Mouse (Mus musculus) forebrain, embryonic 13.5 days (tissue): ENCODE measurements around the gene Borcs5. TPM values are rescaled to one million over a fixed set of nuclear protein-coding genes. Genes with fewer than 3 reads are reported as not detected.

Experiments used
- ATAC-seq: fragments of 200-750 bp; cut with Nextera tagmentation; 2 replicates; pipeline ENCODE4 v1.8.0; 2017
- H3K27ac ChIP-seq: fragments of 300-500 bp; sonication (generic); 2 replicates; pipeline ENCODE4 v1.5.1; 2015; ENCODE audit warnings: inconsistent platforms, mild to moderate bottlenecking, moderate library complexity
- H3K27me3 ChIP-seq: fragments of 300-500 bp; sonication (generic); 2 replicates; pipeline ENCODE4 v1.6.1; 2015; ENCODE audit warnings: mild to moderate bottlenecking, inconsistent platforms
- H3K36me3 ChIP-seq: fragments of 300-500 bp; sonication (generic); 2 replicates; pipeline ENCODE4 v1.6.1; 2015; ENCODE audit warnings: mild to moderate bottlenecking, inconsistent platforms; ENCODE audit not compliant: poor library complexity, severe bottlenecking
- H3K4me1 ChIP-seq: fragments of 300-500 bp; sonication (generic); 2 replicates; pipeline ENCODE4 v1.6.1; 2015; ENCODE audit warnings: inconsistent platforms
- H3K4me2 ChIP-seq: fragments of 300-500 bp; sonication (generic); 2 replicates; pipeline ENCODE4 v1.6.1; 2015; ENCODE audit warnings: inconsistent platforms, mild to moderate bottlenecking, moderate library complexity
- H3K4me3 ChIP-seq: fragments of 300-500 bp; sonication (generic); 2 replicates; pipeline ENCODE4 v1.5.1; 2015; ENCODE audit warnings: mild to moderate bottlenecking, inconsistent platforms
- H3K9ac ChIP-seq: fragments of 300-500 bp; sonication (generic); 2 replicates; pipeline ENCODE4 v1.6.1; 2015; ENCODE audit warnings: mild to moderate bottlenecking, inconsistent platforms
- H3K9me3 ChIP-seq: fragments of 300-500 bp; sonication (generic); replicated peaks from 2 replicates; pipeline ENCODE4 v1.6.1; 2016; ENCODE audit warnings: inconsistent platforms
- WGBS: fragments of 180-500 bp; shearing (Covaris S2); methylation state at CpG from one replicate; pipeline ENCODE4 v1.1.7; 2015; 5-methylcytosine and 5-hydroxymethylcytosine counted together
- polyA plus RNA-seq: library from polyadenylated mRNA; unstranded; fragments of >200 nt; fragmentation: Nextera tagmentation; extraction: Ambion mirVana; gene quantifications from 2 replicates; pipeline ENCODE4 v1.2.1, GENCODE M21; 2015

Gene Borcs5
- polyA plus RNA-seq, 1 experiment from 2014 or later = 40.2 TPM

DNA sequence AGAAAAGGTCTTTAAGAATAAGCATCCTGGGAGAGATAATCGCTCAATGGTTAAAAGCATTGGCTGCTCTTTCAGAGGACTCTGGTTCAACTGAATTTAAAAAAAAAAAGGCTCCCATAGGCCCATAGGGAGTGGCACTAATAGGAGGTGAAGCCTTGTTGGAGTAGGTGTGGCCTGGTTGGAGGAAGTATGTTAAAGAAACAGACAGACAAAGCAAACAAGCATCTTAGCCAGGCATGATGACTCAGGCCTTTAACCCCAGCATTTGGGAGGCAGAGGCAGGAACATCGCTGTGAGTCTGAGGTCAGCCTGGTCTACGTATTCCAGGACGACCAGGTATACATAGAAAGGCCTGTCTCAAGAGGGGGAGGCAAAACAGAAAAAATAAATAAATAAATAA lies 114.1 kb downstream of the Borcs5 start:
- Histone ChIP-seq H3K9ac (no peak overlapping the region), H3K4me3 (no peak overlapping the region), H3K4me1 (no peaks in the 10 kb centered on the region), H3K36me3 (peaks cover 21% of the 10 kb centered on the region), H3K27me3 (no peaks in the 10 kb centered on the region), H3K4me2 (no peak overlapping the region), H3K9me3 (no peaks in the 10 kb centered on the region), H3K27ac (no peak overlapping the region)
- no peak for ATAC-seq
- WGBS = 94% methylated on average over 4 of the region's 4 CpGs

DNA sequence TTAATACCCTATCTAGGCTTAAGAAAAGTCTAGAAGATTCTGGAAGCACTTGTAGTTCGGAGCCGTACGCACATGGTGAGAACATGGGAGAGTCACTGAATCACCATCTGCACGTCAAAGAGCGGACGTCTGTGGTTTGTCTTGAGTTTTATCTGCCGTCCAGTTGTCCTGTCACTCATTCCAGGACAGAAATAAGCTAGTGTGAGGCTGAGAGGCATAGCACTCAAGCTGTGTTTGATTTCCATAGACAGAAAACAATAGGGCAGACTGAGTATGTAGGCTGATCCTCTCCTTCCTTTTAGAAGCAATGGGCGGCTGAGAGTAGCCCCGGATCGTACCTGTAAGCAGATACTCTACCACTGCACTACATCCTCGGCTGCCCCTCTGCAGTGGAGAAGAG lies 114.5 kb downstream of the Borcs5 start:
- no peaks in the 10 kb centered on the region for H3K4me1 ChIP-seq
- ATAC-seq = no peak
- no peaks in the 10 kb centered on the region for H3K9me3 ChIP-seq
- H3K27ac ChIP-seq = no peak overlapping the region
- no peaks in the 10 kb centered on the region for H3K27me3 ChIP-seq
- no peak overlapping the region for H3K9ac ChIP-seq
- H3K36me3 ChIP-seq = peaks cover 21% of the 10 kb centered on the region
- WGBS = 91% methylated on average over 11 of the region's 11 CpGs
- no peak overlapping the region for H3K4me2 ChIP-seq
- no peak overlapping the region for H3K4me3 ChIP-seq

DNA sequence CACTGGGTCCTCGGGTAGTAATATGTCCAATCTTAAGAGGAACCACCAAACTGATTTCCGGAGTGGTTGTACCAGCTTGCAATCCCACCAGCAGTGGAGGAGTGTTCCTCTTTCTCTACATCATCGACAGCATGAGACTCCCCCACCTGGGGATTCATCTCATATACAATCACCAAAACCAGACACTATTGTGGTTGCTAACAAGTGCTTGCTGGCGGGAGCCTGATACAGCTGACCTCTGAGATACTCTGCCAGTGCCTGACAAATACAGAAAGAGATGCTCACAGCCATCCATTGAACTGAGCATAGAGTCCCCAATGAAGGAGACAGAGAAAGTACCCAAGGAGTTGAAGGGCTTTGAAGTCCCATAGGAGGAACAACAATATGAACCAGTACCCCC lies 116.7 kb downstream of the Borcs5 start:
- no peaks in the 10 kb centered on the region for H3K9me3 ChIP-seq
- 97% methylated on average over 4 of the region's 4 CpGs for WGBS
- H3K27me3 ChIP-seq = no peaks in the 10 kb centered on the region
- ATAC-seq = no peak
- H3K27ac ChIP-seq = no peak overlapping the region
- H3K4me3 ChIP-seq = no peak overlapping the region
- peaks cover 7% of the 10 kb centered on the region for H3K4me1 ChIP-seq
- no peak overlapping the region for H3K4me2 ChIP-seq
- H3K9ac ChIP-seq = no peak overlapping the region
- H3K36me3 ChIP-seq = peaks cover 21% of the 10 kb centered on the region

Other genes with a start within 250 kb of the Borcs5 start
- not detected in 2 replicates for gene Bcl2l14, start 243.2 kb upstream of the Borcs5 start, polyA plus RNA-seq
- gene Lrp6, start 72.5 kb upstream of the Borcs5 start, polyA plus RNA-seq = 22.5 and 26.6 TPM in 2 replicates
- gene Mansc1, start 7.0 kb upstream of the Borcs5 start, polyA plus RNA-seq = 0.77 and 0.89 TPM in 2 replicates
- 13.8 and 15.4 TPM in 2 replicates for gene Dusp16, start 153.1 kb downstream of the Borcs5 start, polyA plus RNA-seq
- gene Crebl2, start 190.6 kb downstream of the Borcs5 start, polyA plus RNA-seq = 2.5 and 2.6 TPM in 2 replicates